Mouse (Mus musculus) MEL (cell line): ENCODE measurements around the gene Olfr893. TPM values are rescaled to one million over a fixed set of nuclear protein-coding genes. Genes with fewer than 3 reads are reported as not detected.

Source experiments
- DNase-seq: peaks from one replicate; pipeline ENCODE4 v3.0.0; 2011; ENCODE audit warnings: low read depth, low spot score
- H3K27ac ChIP-seq: 2 replicates; pipeline ENCODE4 v1.5.1; 2012; ENCODE audit warnings: low read depth, mild to moderate bottlenecking, control low read depth, low read length, moderate library complexity; ENCODE audit not compliant: control insufficient read depth
- H3K27me3 ChIP-seq, 2 experiments: fragments of 150-350 bp in 1 of 2; sonication (generic) in 1 of 2; 2 replicates each; pipeline ENCODE4 v1.6.1; 2012; ENCODE audit warnings: low read length in 2 of 2, mild to moderate bottlenecking in 2 of 2, improper control_type of control experiment in 1 of 2, moderate library complexity in 1 of 2; ENCODE audit not compliant: insufficient read depth in 2 of 2, control insufficient read depth in 1 of 2
- H3K36me3 ChIP-seq, 2 experiments: 2 replicates each; pipeline ENCODE4 v1.6.1; 2012 to 2014; ENCODE audit warnings: low read length in 2 of 2, improper control_type of control experiment in 1 of 2, inconsistent platforms in 1 of 2, mild to moderate bottlenecking in 1 of 2; ENCODE audit not compliant: insufficient read depth in 2 of 2, control insufficient read depth in 1 of 2
- H3K4me1 ChIP-seq, 2 experiments: fragments of 150-350 bp in 1 of 2; sonication (generic) in 1 of 2; 2 replicates each; pipeline ENCODE4 v1.6.1; 2012; ENCODE audit warnings: low read length in 2 of 2, improper control_type of control experiment in 1 of 2, mild to moderate bottlenecking in 1 of 2; ENCODE audit not compliant: insufficient read depth in 2 of 2, control insufficient read depth in 1 of 2
- H3K4me3 ChIP-seq, 2 experiments: fragments of 150-350 bp in 1 of 2; sonication (generic) in 1 of 2; 2 replicates each; pipeline ENCODE4 v1.5.1; 2012; ENCODE audit warnings: low read depth in 2 of 2, low read length in 2 of 2, mild to moderate bottlenecking in 2 of 2, moderate library complexity in 2 of 2, control low read depth in 1 of 2, improper control_type of control experiment in 1 of 2; ENCODE audit not compliant: control insufficient read depth in 1 of 2, insufficient read depth in 1 of 2
- H3K79me2 ChIP-seq: 2 replicates; pipeline ENCODE4 v1.6.1; 2012; ENCODE audit warnings: mild to moderate bottlenecking, low read length, moderate library complexity; ENCODE audit not compliant: control insufficient read depth, poor library complexity, insufficient read depth
- H3K9ac ChIP-seq: 2 replicates; pipeline ENCODE4 v1.6.1; 2012; ENCODE audit warnings: low read depth, mild to moderate bottlenecking, control low read depth, low read length, moderate library complexity; ENCODE audit not compliant: control insufficient read depth, poor library complexity, severe bottlenecking
- H3K9me3 ChIP-seq: fragments of 150-350 bp; sonication (generic); replicated peaks from 2 replicates; pipeline ENCODE4 v1.6.1; 2012; ENCODE audit warnings: mild to moderate bottlenecking, low read length, improper control_type of control experiment, moderate library complexity; ENCODE audit not compliant: insufficient read depth
- EP300 ChIP-seq, 2 experiments: IDR thresholded peaks; 2 replicates each; pipeline ENCODE4 v1.6.1; 2011; ENCODE audit warnings: improper control_type of control experiment in 2 of 2, low read length in 2 of 2, low read depth in 1 of 2, mild to moderate bottlenecking in 1 of 2
- HCFC1 ChIP-seq: IDR thresholded peaks from 2 replicates; pipeline ENCODE4 v1.6.1; 2012; ENCODE audit warnings: low read depth, mild to moderate bottlenecking, inconsistent platforms, low read length, improper control_type of control experiment, moderate library complexity
- MXI1 ChIP-seq: IDR thresholded peaks from 2 replicates; pipeline ENCODE4 v1.6.1; 2011; ENCODE audit warnings: mild to moderate bottlenecking, low read depth, low read length, improper control_type of control experiment
- MYB ChIP-seq: IDR thresholded peaks from 2 replicates; pipeline ENCODE4 v1.6.1; 2011; ENCODE audit warnings: mild to moderate bottlenecking, low read depth, low read length, improper control_type of control experiment
- POLR2A ChIP-seq, 2 experiments: IDR thresholded peaks; 2 replicates each; pipeline ENCODE4 v1.6.1; 2011 to 2012; ENCODE audit warnings: low read length in 2 of 2, mild to moderate bottlenecking in 2 of 2, control low read depth in 1 of 2, improper control_type of control experiment in 1 of 2, low read depth in 1 of 2, moderate library complexity in 1 of 2; ENCODE audit not compliant: control insufficient read depth in 1 of 2, insufficient read depth in 1 of 2, poor library complexity in 1 of 2
- TBP ChIP-seq: IDR thresholded peaks from 2 replicates; pipeline ENCODE4 v1.8.0; 2011; ENCODE audit warnings: low read depth, low read length, improper control_type of control experiment
- USF1 ChIP-seq: IDR thresholded peaks from 2 replicates; pipeline ENCODE4 v1.6.1; 2014; ENCODE audit warnings: low read depth, mild to moderate bottlenecking, inconsistent platforms, low read length, improper control_type of control experiment, moderate library complexity
- polyA plus RNA-seq, 2 experiments: library from polyadenylated mRNA; stranded (reverse) in 1 of 2; unstranded in 1 of 2; fragments of >175 nt in 1 of 2; fragments of >200 nt in 1 of 2; gene quantifications; 2 replicates each; pipeline versions ENCODE4 v1.2.1 to v1.2.4; 2012; ENCODE audit warnings: low replicate concordance in 2 of 2, low read depth in 1 of 2; ENCODE audit not compliant: insufficient read length in 2 of 2, insufficient read depth in 1 of 2, missing spikeins in 1 of 2
- total RNA-seq: library from RNA; depleted of rRNA; stranded (reverse); fragments of 300-350 nt; gene quantifications from 2 replicates; pipeline ENCODE4 v1.2.3, GENCODE M21; 2012; rRNA removed

The Olfr893 gene
- total and polyA plus RNA-seq, 3 experiments: not detected

DNA sequence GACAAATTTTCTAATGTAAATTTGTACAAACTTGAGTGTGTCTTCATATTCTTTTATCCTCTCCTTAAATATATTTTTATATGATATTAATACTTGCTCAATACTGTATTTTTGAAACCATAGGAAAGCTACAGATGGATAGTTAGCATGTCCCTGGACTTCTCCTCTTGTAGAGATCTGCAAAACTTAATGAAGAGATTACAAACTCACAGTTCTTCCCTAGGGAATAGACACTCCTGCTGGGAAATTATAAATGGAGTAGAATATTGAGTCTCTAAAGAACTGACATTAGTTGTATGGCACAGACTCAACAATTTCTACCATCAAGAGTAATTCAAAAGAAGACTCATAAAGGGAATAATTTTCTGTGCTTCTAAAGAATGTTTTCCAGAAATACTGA, 9.6 kb downstream of the Olfr893 start, which contains the start of gene Olfr894:
Gene Olfr894, plus strand, starts transcription at position 301 of the 400 bp plus-strand sequence.
- Histone ChIP-seq H3K36me3 (no peaks in the 10 kb centered on the region), H3K27me3 (no peaks in the 10 kb centered on the region), H3K27ac (no peak within 1 kb of the TSS), H3K9me3 (no peaks in the 10 kb centered on the region), H3K9ac (no peak within 1 kb of the TSS), H3K4me1 (no peaks in the 10 kb centered on the region), H3K79me2 (no peaks in the 10 kb centered on the region), H3K4me3 (no peak within 1 kb of the TSS)
- TF ChIP-seq MXI1 (no peak), MYB (no peak), TBP (no peak), USF1 (no peak), HCFC1 (no peak)
- DNase-seq: no peak

GRCm38 (mm10) chr9:38252474-38252873, 44.3 kb downstream of the Olfr893 start, which contains the start of gene Olfr143:
TSS of gene Olfr143 (plus strand) at chr9:38252774.
- no peaks in the 10 kb centered on the region for H3K27me3 ChIP-seq
- no peak within 1 kb of the TSS for H3K9ac ChIP-seq
- no peaks in the 10 kb centered on the region for H3K4me1 ChIP-seq
- no peak within 1 kb of the TSS for H3K4me3 ChIP-seq
- H3K9me3 ChIP-seq: no peaks in the 10 kb centered on the region
- H3K27ac ChIP-seq: no peak within 1 kb of the TSS
- H3K79me2 ChIP-seq: no peaks in the 10 kb centered on the region
- no peaks in the 10 kb centered on the region for H3K36me3 ChIP-seq
- TF ChIP-seq EP300 (IDR thresholded peaks at IDR 0.05; ENCODE audit: low read depth in 1 of 2, low read length in 2 of 2) (no peak), POLR2A (IDR thresholded peaks at IDR 0.05; ENCODE audit: control insufficient read depth in 1 of 2, insufficient read depth in 1 of 2, low read depth in 1 of 2, low read length in 2 of 2, poor library complexity in 1 of 2) (no peak), USF1 (no peak)
- no peak for DNase-seq

Other genes starting within 250 kb of the Olfr893 start
- gene Olfr881, start 216.5 kb upstream of the Olfr893 start, total RNA-seq: not detected in 2 replicates
- not detected for gene Olfr881, start 216.5 kb upstream of the Olfr893 start, polyA plus RNA-seq
- gene Olfr883, start 182.6 kb upstream of the Olfr893 start, total RNA-seq: not detected in 2 replicates
- gene Olfr883, start 182.6 kb upstream of the Olfr893 start, polyA plus RNA-seq: not detected
- gene Olfr884, start 161.8 kb upstream of the Olfr893 start, total RNA-seq: not detected in 2 replicates
- gene Olfr884, start 161.8 kb upstream of the Olfr893 start, polyA plus RNA-seq: not detected
- gene Olfr885, start 147.0 kb upstream of the Olfr893 start, total RNA-seq: not detected in 2 replicates
- gene Olfr885, start 147.0 kb upstream of the Olfr893 start, polyA plus RNA-seq: not detected
- gene Olfr887, start 124.3 kb upstream of the Olfr893 start, total RNA-seq: not detected in 2 replicates
- not detected for gene Olfr887, start 124.3 kb upstream of the Olfr893 start, polyA plus RNA-seq
- not detected in 2 replicates for gene Olfr888, start 100.2 kb upstream of the Olfr893 start, total RNA-seq
- gene Olfr888, start 100.2 kb upstream of the Olfr893 start, polyA plus RNA-seq: not detected
- 2.8 and 3.7 TPM in 2 replicates for gene Olfr889, start 93.2 kb upstream of the Olfr893 start, total RNA-seq
- gene Olfr889, start 93.2 kb upstream of the Olfr893 start, polyA plus RNA-seq: 10 to 100 TPM in 1 of 2 experiments, not detected in 1; 23.6 TPM
- gene Olfr890, start 65.8 kb upstream of the Olfr893 start, total RNA-seq: not detected in 2 replicates
- not detected for gene Olfr890, start 65.8 kb upstream of the Olfr893 start, polyA plus RNA-seq
- not detected in 2 replicates for gene Olfr891, start 27.5 kb upstream of the Olfr893 start, total RNA-seq
- not detected for gene Olfr891, start 27.5 kb upstream of the Olfr893 start, polyA plus RNA-seq
- not detected in 2 replicates for gene Olfr894, start 9.7 kb downstream of the Olfr893 start, total RNA-seq
- not detected for gene Olfr894, start 9.7 kb downstream of the Olfr893 start, polyA plus RNA-seq
- not detected in 2 replicates for gene Olfr143, start 44.4 kb downstream of the Olfr893 start, total RNA-seq
- gene Olfr143, start 44.4 kb downstream of the Olfr893 start, polyA plus RNA-seq: not detected
- gene Olfr895, start 59.5 kb downstream of the Olfr893 start, total RNA-seq: not detected in 2 replicates
- not detected for gene Olfr895, start 59.5 kb downstream of the Olfr893 start, polyA plus RNA-seq
- gene Olfr896-ps1, start 82.7 kb downstream of the Olfr893 start, total RNA-seq: not detected in 2 replicates
- gene Olfr896-ps1, start 82.7 kb downstream of the Olfr893 start, polyA plus RNA-seq: not detected
- not detected in 2 replicates for gene Olfr25, start 120.7 kb downstream of the Olfr893 start, total RNA-seq
- gene Olfr25, start 120.7 kb downstream of the Olfr893 start, polyA plus RNA-seq: not detected
- gene Olfr898, start 140.0 kb downstream of the Olfr893 start, total RNA-seq: not detected in 2 replicates
- not detected for gene Olfr898, start 140.0 kb downstream of the Olfr893 start, polyA plus RNA-seq
- gene Olfr250, start 158.5 kb downstream of the Olfr893 start, total RNA-seq: not detected in 2 replicates
- not detected for gene Olfr250, start 158.5 kb downstream of the Olfr893 start, polyA plus RNA-seq
- not detected in 2 replicates for gene Olfr251, start 168.7 kb downstream of the Olfr893 start, total RNA-seq
- not detected for gene Olfr251, start 168.7 kb downstream of the Olfr893 start, polyA plus RNA-seq
- not detected in 2 replicates for gene Olfr147, start 193.3 kb downstream of the Olfr893 start, total RNA-seq
- gene Olfr147, start 193.3 kb downstream of the Olfr893 start, polyA plus RNA-seq: not detected
- gene Olfr901, start 221.1 kb downstream of the Olfr893 start, total RNA-seq: not detected in 2 replicates
- gene Olfr901, start 221.1 kb downstream of the Olfr893 start, polyA plus RNA-seq: not detected
- gene Olfr902, start 239.3 kb downstream of the Olfr893 start, total RNA-seq: not detected in 2 replicates
- gene Olfr902, start 239.3 kb downstream of the Olfr893 start, polyA plus RNA-seq: not detected